Mouse (Mus musculus) MEL (cell line): ENCODE measurements around the gene Megf9. TPM values are rescaled to one million over a fixed set of nuclear protein-coding genes. Genes with fewer than 3 reads are reported as not detected.

Experiments used
- DNase-seq: peaks from one replicate; pipeline ENCODE4 v3.0.0; 2011; ENCODE audit warnings: low read depth, low spot score
- H3K27ac ChIP-seq: 2 replicates; pipeline ENCODE4 v1.5.1; 2012; ENCODE audit warnings: low read depth, mild to moderate bottlenecking, control low read depth, low read length, moderate library complexity; ENCODE audit not compliant: control insufficient read depth
- H3K27me3 ChIP-seq, 2 experiments: fragments of 150-350 bp in 1 of 2; sonication (generic) in 1 of 2; 2 replicates each; pipeline ENCODE4 v1.6.1; 2012; ENCODE audit warnings: low read length in 2 of 2, mild to moderate bottlenecking in 2 of 2, improper control_type of control experiment in 1 of 2, moderate library complexity in 1 of 2; ENCODE audit not compliant: insufficient read depth in 2 of 2, control insufficient read depth in 1 of 2
- H3K36me3 ChIP-seq, 2 experiments: 2 replicates each; pipeline ENCODE4 v1.6.1; 2012 to 2014; ENCODE audit warnings: low read length in 2 of 2, improper control_type of control experiment in 1 of 2, inconsistent platforms in 1 of 2, mild to moderate bottlenecking in 1 of 2; ENCODE audit not compliant: insufficient read depth in 2 of 2, control insufficient read depth in 1 of 2
- H3K4me1 ChIP-seq, 2 experiments: fragments of 150-350 bp in 1 of 2; sonication (generic) in 1 of 2; 2 replicates each; pipeline ENCODE4 v1.6.1; 2012; ENCODE audit warnings: low read length in 2 of 2, improper control_type of control experiment in 1 of 2, mild to moderate bottlenecking in 1 of 2; ENCODE audit not compliant: insufficient read depth in 2 of 2, control insufficient read depth in 1 of 2
- H3K4me3 ChIP-seq, 2 experiments: fragments of 150-350 bp in 1 of 2; sonication (generic) in 1 of 2; 2 replicates each; pipeline ENCODE4 v1.5.1; 2012; ENCODE audit warnings: low read depth in 2 of 2, low read length in 2 of 2, mild to moderate bottlenecking in 2 of 2, moderate library complexity in 2 of 2, control low read depth in 1 of 2, improper control_type of control experiment in 1 of 2; ENCODE audit not compliant: control insufficient read depth in 1 of 2, insufficient read depth in 1 of 2
- H3K79me2 ChIP-seq: 2 replicates; pipeline ENCODE4 v1.6.1; 2012; ENCODE audit warnings: mild to moderate bottlenecking, low read length, moderate library complexity; ENCODE audit not compliant: control insufficient read depth, poor library complexity, insufficient read depth
- H3K9ac ChIP-seq: 2 replicates; pipeline ENCODE4 v1.6.1; 2012; ENCODE audit warnings: low read depth, mild to moderate bottlenecking, control low read depth, low read length, moderate library complexity; ENCODE audit not compliant: control insufficient read depth, poor library complexity, severe bottlenecking
- H3K9me3 ChIP-seq: fragments of 150-350 bp; sonication (generic); replicated peaks from 2 replicates; pipeline ENCODE4 v1.6.1; 2012; ENCODE audit warnings: mild to moderate bottlenecking, low read length, improper control_type of control experiment, moderate library complexity; ENCODE audit not compliant: insufficient read depth
- CHD2 ChIP-seq: IDR thresholded peaks from 2 replicates; pipeline ENCODE4 v1.6.1; 2011; ENCODE audit warnings: low read length, improper control_type of control experiment
- E2F4 ChIP-seq: IDR thresholded peaks from 2 replicates; pipeline ENCODE4 v1.6.1; 2011; ENCODE audit warnings: low read depth, low read length, improper control_type of control experiment, borderline replicate concordance
- ELF1 ChIP-seq: IDR thresholded peaks from 2 replicates; pipeline ENCODE4 v1.6.1; 2014; ENCODE audit warnings: low read depth, mild to moderate bottlenecking, inconsistent platforms, low read length, improper control_type of control experiment, moderate library complexity
- EP300 ChIP-seq, 2 experiments: IDR thresholded peaks; 2 replicates each; pipeline ENCODE4 v1.6.1; 2011; ENCODE audit warnings: improper control_type of control experiment in 2 of 2, low read length in 2 of 2, low read depth in 1 of 2, mild to moderate bottlenecking in 1 of 2
- ETS1 ChIP-seq: IDR thresholded peaks from 2 replicates; pipeline ENCODE4 v1.6.1; 2012; ENCODE audit warnings: low read depth, mild to moderate bottlenecking, inconsistent platforms, low read length, improper control_type of control experiment, moderate library complexity
- GATA1 ChIP-seq: IDR thresholded peaks from 2 replicates; pipeline ENCODE4 v1.6.1; 2011; ENCODE audit warnings: low read depth, low read length, improper control_type of control experiment
- HCFC1 ChIP-seq: IDR thresholded peaks from 2 replicates; pipeline ENCODE4 v1.6.1; 2012; ENCODE audit warnings: low read depth, mild to moderate bottlenecking, inconsistent platforms, low read length, improper control_type of control experiment, moderate library complexity
- KAT2A ChIP-seq: conservative IDR thresholded peaks from 2 replicates; pipeline ENCODE4 v1.6.1; 2012; ENCODE audit warnings: low read depth, low read length, improper control_type of control experiment, inconsistent platforms
- MAX ChIP-seq: IDR thresholded peaks from 2 replicates; pipeline ENCODE4 v1.6.1; 2011; ENCODE audit warnings: low read length, improper control_type of control experiment
- MAZ ChIP-seq: IDR thresholded peaks from 2 replicates; pipeline ENCODE4 v1.6.1; 2012; ENCODE audit warnings: low read depth, mild to moderate bottlenecking, inconsistent platforms, low read length, improper control_type of control experiment
- MYC ChIP-seq: IDR thresholded peaks from 2 replicates; pipeline ENCODE4 v1.6.1; 2011; ENCODE audit warnings: low read depth, mild to moderate bottlenecking, low read length, improper control_type of control experiment, moderate library complexity
- POLR2A ChIP-seq, 2 experiments: IDR thresholded peaks; 2 replicates each; pipeline ENCODE4 v1.6.1; 2011 to 2012; ENCODE audit warnings: low read length in 2 of 2, mild to moderate bottlenecking in 2 of 2, control low read depth in 1 of 2, improper control_type of control experiment in 1 of 2, low read depth in 1 of 2, moderate library complexity in 1 of 2; ENCODE audit not compliant: control insufficient read depth in 1 of 2, insufficient read depth in 1 of 2, poor library complexity in 1 of 2
- POLR2AphosphoS2 ChIP-seq: IDR thresholded peaks from 2 replicates; pipeline ENCODE4 v1.6.1; 2011; ENCODE audit warnings: low read length, improper control_type of control experiment
- RAD21 ChIP-seq: IDR thresholded peaks from 2 replicates; pipeline ENCODE4 v1.6.1; 2011; ENCODE audit warnings: mild to moderate bottlenecking, low read depth, low read length, improper control_type of control experiment
- RCOR1 ChIP-seq: IDR thresholded peaks from 2 replicates; pipeline ENCODE4 v1.6.1; 2012; ENCODE audit warnings: low read depth, mild to moderate bottlenecking, inconsistent platforms, low read length, improper control_type of control experiment
- SIN3A ChIP-seq: IDR thresholded peaks from 2 replicates; pipeline ENCODE4 v1.6.1; 2012; ENCODE audit warnings: low read length, improper control_type of control experiment, inconsistent platforms
- TAL1 ChIP-seq: IDR thresholded peaks from 2 replicates; pipeline ENCODE4 v1.6.1; 2012; ENCODE audit warnings: mild to moderate bottlenecking, inconsistent platforms, low read length, moderate library complexity, mixed read lengths
- TBP ChIP-seq: IDR thresholded peaks from 2 replicates; pipeline ENCODE4 v1.8.0; 2011; ENCODE audit warnings: low read depth, low read length, improper control_type of control experiment
- USF1 ChIP-seq: IDR thresholded peaks from 2 replicates; pipeline ENCODE4 v1.6.1; 2014; ENCODE audit warnings: low read depth, mild to moderate bottlenecking, inconsistent platforms, low read length, improper control_type of control experiment, moderate library complexity
- USF2 ChIP-seq, 2 experiments: IDR thresholded peaks; 2 replicates each; pipeline ENCODE4 v1.6.1; 2011 to 2012; ENCODE audit warnings: improper control_type of control experiment in 2 of 2, low read length in 2 of 2, borderline replicate concordance in 1 of 2, inconsistent platforms in 1 of 2, low read depth in 1 of 2, mild to moderate bottlenecking in 1 of 2; ENCODE audit not compliant: insufficient read depth in 1 of 2
- ZC3H11A ChIP-seq: IDR thresholded peaks from 2 replicates; pipeline ENCODE4 v1.6.1; 2012; ENCODE audit warnings: low read depth, mild to moderate bottlenecking, inconsistent platforms, low read length, improper control_type of control experiment
- ZKSCAN1 ChIP-seq: IDR thresholded peaks from 2 replicates; pipeline ENCODE4 v1.6.1; 2012; ENCODE audit warnings: low read depth, mild to moderate bottlenecking, inconsistent platforms, low read length, improper control_type of control experiment, moderate library complexity
- ZMIZ1 ChIP-seq: IDR thresholded peaks from 2 replicates; pipeline ENCODE4 v1.6.1; 2012; ENCODE audit warnings: low read depth, mild to moderate bottlenecking, inconsistent platforms, low read length, improper control_type of control experiment, moderate library complexity
- ZNF384 ChIP-seq: IDR thresholded peaks from 2 replicates; pipeline ENCODE4 v1.6.1; 2012; ENCODE audit warnings: low read depth, mild to moderate bottlenecking, inconsistent platforms, low read length, improper control_type of control experiment
- polyA plus RNA-seq, 2 experiments: library from polyadenylated mRNA; stranded (reverse) in 1 of 2; unstranded in 1 of 2; fragments of >175 nt in 1 of 2; fragments of >200 nt in 1 of 2; gene quantifications; 2 replicates each; pipeline versions ENCODE4 v1.2.1 to v1.2.4; 2012; ENCODE audit warnings: low replicate concordance in 2 of 2, low read depth in 1 of 2; ENCODE audit not compliant: insufficient read length in 2 of 2, insufficient read depth in 1 of 2, missing spikeins in 1 of 2
- total RNA-seq: library from RNA; depleted of rRNA; stranded (reverse); fragments of 300-350 nt; gene quantifications from 2 replicates; pipeline ENCODE4 v1.2.3, GENCODE M21; 2012

The Megf9 gene
- total and polyA plus RNA-seq, 3 experiments, result 2.1 to 3.2 TPM; not detected in 1

DNA sequence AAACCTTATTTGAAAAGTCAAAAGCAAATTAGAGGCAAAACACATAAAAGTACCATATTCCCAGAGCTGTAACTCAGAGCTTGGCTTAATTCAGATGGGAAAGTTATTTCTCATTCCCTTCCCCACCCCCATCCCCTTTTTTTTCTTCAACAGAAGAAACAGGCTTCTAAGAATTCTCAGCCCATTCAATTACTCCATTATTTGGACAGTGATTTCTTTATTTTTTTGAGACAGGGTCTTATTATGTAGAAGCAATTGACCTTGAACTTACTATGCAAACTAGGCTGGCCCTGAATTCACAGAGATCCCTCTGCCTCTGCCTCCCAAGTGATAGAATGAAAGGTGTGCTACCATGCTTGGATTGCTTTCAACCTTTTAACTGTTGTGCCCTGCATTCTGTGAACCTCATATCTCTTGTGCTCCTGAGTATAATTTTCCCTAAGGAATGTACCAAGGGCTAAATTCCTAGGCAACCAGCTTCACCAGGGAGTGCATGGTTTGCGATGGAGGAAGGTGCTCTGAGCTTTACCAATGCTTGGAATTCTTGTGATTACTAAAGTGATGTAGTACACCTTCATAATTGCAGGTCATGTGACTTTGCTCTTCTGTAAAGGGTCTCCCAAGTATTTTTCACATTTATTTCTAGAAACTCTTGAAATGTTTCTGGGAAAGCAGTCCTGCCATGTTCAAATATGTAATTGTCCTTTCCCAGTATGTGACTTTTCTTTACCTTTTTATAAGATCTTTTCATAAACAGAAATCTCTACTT, 68.7 kb downstream of the Megf9 start:
- no peak for TF ChIP-seq MAX
- TF ChIP-seq E2F4, result no peak
- no peak for TF ChIP-seq SIN3A
- TF ChIP-seq EP300 (IDR thresholded peaks at IDR 0.05; ENCODE audit: low read depth in 1 of 2, low read length in 2 of 2), result no peak
- TF ChIP-seq ZKSCAN1, result no peak
- no peak for TF ChIP-seq USF1
- Histone ChIP-seq H3K9me3 (no peaks in the 10 kb centered on the region), H3K4me3 (no peak overlapping the region), H3K9ac (no peak overlapping the region), H3K36me3 (no peaks in the 10 kb centered on the region), H3K4me1 (no peaks in the 10 kb centered on the region), H3K79me2 (no peaks in the 10 kb centered on the region), H3K27me3 (no peaks in the 10 kb centered on the region), H3K27ac (no peak overlapping the region)
- DNase-seq, result no peak

DNA sequence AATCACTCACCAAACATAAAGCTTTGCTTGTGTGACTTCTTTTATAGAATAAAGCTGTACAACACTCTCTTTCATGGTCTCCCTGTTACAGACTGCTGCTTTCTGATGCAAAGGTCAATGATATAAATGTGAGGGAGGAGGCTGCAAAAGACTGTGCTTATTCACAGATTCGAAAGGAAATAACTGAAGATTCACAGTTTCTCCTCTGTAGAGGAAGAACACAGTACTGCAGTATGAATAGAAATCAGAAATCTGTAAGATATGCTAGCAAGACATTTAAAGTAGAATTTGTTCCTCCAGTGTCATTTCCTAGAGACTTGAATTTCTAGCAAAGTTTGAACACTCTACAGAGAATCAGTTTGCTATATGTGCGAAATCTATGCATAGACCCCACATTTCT, 71.5 kb downstream of the Megf9 start:
- Histone ChIP-seq H3K79me2 (no peaks in the 10 kb centered on the region), H3K4me1 (no peaks in the 10 kb centered on the region), H3K36me3 (no peaks in the 10 kb centered on the region), H3K27ac (no peak overlapping the region), H3K9me3 (no peaks in the 10 kb centered on the region), H3K4me3 (no peak overlapping the region), H3K9ac (no peak overlapping the region), H3K27me3 (no peaks in the 10 kb centered on the region)
- no peak for TF ChIP-seq ZKSCAN1
- no peak for TF ChIP-seq ZMIZ1
- TF ChIP-seq GATA1, result no peak
- no peak for TF ChIP-seq ETS1
- TF ChIP-seq RCOR1, result no peak
- TF ChIP-seq MAX, result no peak
- TF ChIP-seq CHD2, result no peak
- TF ChIP-seq RAD21, result no peak
- TF ChIP-seq KAT2A, result no peak
- no peak for TF ChIP-seq USF2 (IDR thresholded peaks at IDR 0.05; ENCODE audit: borderline replicate concordance in 1 of 2, insufficient read depth in 1 of 2, low read depth in 1 of 2, low read length in 2 of 2)
- DNase-seq, result no peak

DNA sequence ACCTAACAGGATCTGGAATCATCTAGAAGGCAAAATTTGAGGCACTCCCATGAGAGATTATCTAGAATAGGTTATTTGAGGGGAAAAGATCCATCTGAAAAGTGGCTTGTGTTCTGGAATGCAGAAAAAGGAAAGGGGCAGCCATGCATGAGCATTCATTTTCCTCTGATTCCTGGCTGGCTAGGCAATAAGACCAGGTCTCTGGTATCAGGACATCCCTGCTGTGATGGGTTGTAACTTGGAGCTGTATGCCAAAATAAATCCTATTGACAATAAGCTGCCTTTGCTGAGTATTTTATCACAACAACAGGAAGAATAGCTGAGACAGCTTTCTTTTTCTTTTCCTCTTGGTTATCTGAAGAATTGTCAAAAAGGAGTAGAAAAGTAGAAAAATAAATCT, 73.4 kb downstream of the Megf9 start:
- DNase-seq, result no peak
- H3K9me3 ChIP-seq, result no peaks in the 10 kb centered on the region
- H3K27me3 ChIP-seq, result no peaks in the 10 kb centered on the region
- no peaks in the 10 kb centered on the region for H3K79me2 ChIP-seq
- H3K27ac ChIP-seq, result no peak overlapping the region
- no peaks in the 10 kb centered on the region for H3K4me1 ChIP-seq
- no peak overlapping the region for H3K9ac ChIP-seq
- H3K4me3 ChIP-seq, result no peak overlapping the region
- no peak for TF ChIP-seq CHD2
- TF ChIP-seq MYC, result no peak
- TF ChIP-seq MAX, result no peak
- TF ChIP-seq ZC3H11A, result no peak
- TF ChIP-seq ZNF384, result no peak
- no peak for TF ChIP-seq RCOR1
- TF ChIP-seq TBP, result no peak
- no peak for TF ChIP-seq HCFC1
- no peak for TF ChIP-seq TAL1
- no peak for TF ChIP-seq MAZ
- no peak for TF ChIP-seq GATA1
- no peak for TF ChIP-seq POLR2AphosphoS2
- no peak for TF ChIP-seq SIN3A
- TF ChIP-seq ZMIZ1, result no peak
- no peak for TF ChIP-seq USF2 (IDR thresholded peaks at IDR 0.05; ENCODE audit: borderline replicate concordance in 1 of 2, insufficient read depth in 1 of 2, low read depth in 1 of 2, low read length in 2 of 2)
- no peak for TF ChIP-seq ELF1
- TF ChIP-seq EP300 (IDR thresholded peaks at IDR 0.05; ENCODE audit: low read depth in 1 of 2, low read length in 2 of 2), result no peak
- no peak for TF ChIP-seq POLR2A (IDR thresholded peaks at IDR 0.05; ENCODE audit: control insufficient read depth in 1 of 2, insufficient read depth in 1 of 2, low read depth in 1 of 2, low read length in 2 of 2, poor library complexity in 1 of 2)
- TF ChIP-seq, all 39 proteins: peak for 0
- H3K36me3 ChIP-seq, result no peaks in the 10 kb centered on the region
